Mouse (Mus musculus) kidney, adult 2 months (tissue): ENCODE measurements around the gene Pik3cd. TPM values are rescaled to one million over a fixed set of nuclear protein-coding genes. Genes with fewer than 3 reads are reported as not detected.

ENCODE experiments used
- DNase-seq: peaks from one replicate; pipeline ENCODE4 v3.0.0; 2021
- H3K27ac ChIP-seq: fragments of 200-500 bp; 2 replicates; pipeline ENCODE4 v1.5.1; 2012; ENCODE audit warnings: low read depth, low read length, control low read depth, inconsistent platforms; ENCODE audit not compliant: insufficient read depth
- H3K27me3 ChIP-seq: fragments of 200-500 bp; replicated peaks from 2 replicates; pipeline ENCODE4 v1.6.1; 2012; ENCODE audit warnings: mild to moderate bottlenecking, moderate library complexity, low read length, inconsistent platforms; ENCODE audit not compliant: control insufficient read depth, insufficient read depth
- H3K36me3 ChIP-seq: fragments of 200-500 bp; 2 replicates; pipeline ENCODE4 v1.6.1; 2012; ENCODE audit warnings: mild to moderate bottlenecking, moderate library complexity, low read length, inconsistent platforms; ENCODE audit not compliant: control insufficient read depth, insufficient read depth
- H3K4me1 ChIP-seq: fragments of 200-500 bp; 2 replicates; pipeline ENCODE4 v1.6.1; 2011; ENCODE audit warnings: low read length; ENCODE audit not compliant: control insufficient read depth, insufficient read depth
- H3K4me3 ChIP-seq: fragments of 200-500 bp; 2 replicates; pipeline ENCODE4 v1.5.1; 2011; ENCODE audit warnings: mild to moderate bottlenecking, low read depth, low read length, control low read depth; ENCODE audit not compliant: insufficient read depth
- CTCF ChIP-seq: fragments of 200-500 bp; conservative IDR thresholded peaks from 2 replicates; pipeline ENCODE4 v1.5.1; 2011; ENCODE audit warnings: low read depth, mild to moderate bottlenecking, control low read depth, low read length, moderate library complexity, mixed read lengths; ENCODE audit not compliant: insufficient read depth, insufficient read length
- POLR2A ChIP-seq: fragments of 200-500 bp; IDR thresholded peaks from one replicate; pipeline ENCODE4 v1.6.1; 2011; ENCODE audit warnings: low read depth, low read length, control low read depth
- WGBS: fragments of 180-500 bp; shearing (Covaris S2); methylation state at CpG from one replicate; pipeline ENCODE4 v1.1.7; 2018; 5-methylcytosine and 5-hydroxymethylcytosine counted together
- polyA plus RNA-seq: library from polyadenylated mRNA; depleted of rRNA; stranded (reverse); fragments of >200 nt; gene quantifications from 2 replicates; pipeline ENCODE4 v1.2.3, GENCODE M21; 2012

The Pik3cd gene
- polyA plus RNA-seq, 1 experiment = 7.2 TPM

GRCm38 (mm10) chr4:149739478-149739877, 37.1 kb upstream of the Pik3cd start:
- Histone ChIP-seq H3K4me1 (peaks cover 9% of the 10 kb centered on the region), H3K27me3 (no peaks in the 10 kb centered on the region), H3K36me3 (no peaks in the 10 kb centered on the region), H3K4me3 (no peak overlapping the region), H3K27ac (no peak overlapping the region)
- TF ChIP-seq CTCF = no peak
- WGBS = 78% methylated on average over 5 of the region's 5 CpGs
- DNase-seq = no peak

- Histone ChIP-seq H3K27me3 (no peaks in the 10 kb centered on the region), H3K36me3 (no peaks in the 10 kb centered on the region), H3K27ac (peak within 1 kb of the TSS; percentile 11; the same call in 1 of the 2 replicates), H3K4me3 (peak within 1 kb of the TSS; percentile 89), H3K4me1 (peaks cover 9% of the 10 kb centered on the region)
- under 1% methylated on average over 96 of the region's 97 CpGs for WGBS
- DNase-seq = peak; percentile 97
- TF ChIP-seq POLR2A = no peak
- peak; percentile 84 for TF ChIP-seq CTCF
Observed at GRCm38 (mm10) chr4:149737383-149738324, 35.3 kb upstream of the Pik3cd start, which contains the start of gene Tmem201. Tmem201 (minus strand) TSS chr4:149738044.

GRCm38 (mm10) chr4:149736581-149736980, 34.2 kb upstream of the Pik3cd start:
- peak overlapping the region; percentile 89; the same call in 1 of the 2 replicates for H3K4me3 ChIP-seq
- TF ChIP-seq POLR2A (no peak), CTCF (no peak)
- DNase-seq = peak; percentile 85
- H3K4me1 ChIP-seq = peaks cover 9% of the 10 kb centered on the region
- no peak overlapping the region for H3K27ac ChIP-seq
- 18% methylated on average over 4 of the region's 4 CpGs for WGBS
- H3K27me3 ChIP-seq = no peaks in the 10 kb centered on the region
- no peaks in the 10 kb centered on the region for H3K36me3 ChIP-seq

DNA sequence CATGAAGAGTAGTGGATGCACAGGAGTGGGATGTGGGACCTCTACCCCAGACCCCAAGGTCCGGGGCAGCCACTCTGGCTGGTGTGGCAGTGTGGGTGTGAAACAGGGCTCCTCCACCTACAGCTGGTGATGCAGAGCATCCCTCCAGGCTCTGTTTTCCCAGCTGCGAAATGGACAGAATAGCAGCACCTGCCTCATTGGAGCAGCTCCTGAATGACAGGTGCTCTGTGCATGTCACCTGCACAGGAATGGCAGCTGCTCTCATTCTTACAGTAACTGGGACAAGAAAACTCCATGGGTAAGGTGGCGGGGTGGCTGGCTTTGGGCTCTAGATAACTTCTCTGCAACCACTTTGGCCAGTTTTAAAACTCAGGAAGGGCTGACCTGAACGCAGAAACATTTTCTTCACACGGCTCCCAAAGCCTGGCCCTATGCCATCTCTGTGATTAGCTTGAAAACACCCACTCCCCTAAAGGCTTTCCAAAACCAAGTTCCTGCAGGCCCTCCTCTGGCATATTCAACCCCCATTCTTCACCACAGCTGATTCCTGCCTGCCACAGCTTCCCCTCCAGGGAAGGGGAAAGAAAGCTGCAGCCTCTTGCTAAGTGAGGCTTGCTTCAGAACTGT, 33.4 kb upstream of the Pik3cd start:
- 54% methylated on average over 5 of the region's 5 CpGs for WGBS
- no peak for DNase-seq
- TF ChIP-seq POLR2A (no peak), CTCF (no peak)
- H3K36me3 ChIP-seq = no peaks in the 10 kb centered on the region
- H3K4me3 ChIP-seq = no peak overlapping the region
- no peak overlapping the region for H3K27ac ChIP-seq
- H3K27me3 ChIP-seq = no peaks in the 10 kb centered on the region
- H3K4me1 ChIP-seq = peaks cover 9% of the 10 kb centered on the region

DNA sequence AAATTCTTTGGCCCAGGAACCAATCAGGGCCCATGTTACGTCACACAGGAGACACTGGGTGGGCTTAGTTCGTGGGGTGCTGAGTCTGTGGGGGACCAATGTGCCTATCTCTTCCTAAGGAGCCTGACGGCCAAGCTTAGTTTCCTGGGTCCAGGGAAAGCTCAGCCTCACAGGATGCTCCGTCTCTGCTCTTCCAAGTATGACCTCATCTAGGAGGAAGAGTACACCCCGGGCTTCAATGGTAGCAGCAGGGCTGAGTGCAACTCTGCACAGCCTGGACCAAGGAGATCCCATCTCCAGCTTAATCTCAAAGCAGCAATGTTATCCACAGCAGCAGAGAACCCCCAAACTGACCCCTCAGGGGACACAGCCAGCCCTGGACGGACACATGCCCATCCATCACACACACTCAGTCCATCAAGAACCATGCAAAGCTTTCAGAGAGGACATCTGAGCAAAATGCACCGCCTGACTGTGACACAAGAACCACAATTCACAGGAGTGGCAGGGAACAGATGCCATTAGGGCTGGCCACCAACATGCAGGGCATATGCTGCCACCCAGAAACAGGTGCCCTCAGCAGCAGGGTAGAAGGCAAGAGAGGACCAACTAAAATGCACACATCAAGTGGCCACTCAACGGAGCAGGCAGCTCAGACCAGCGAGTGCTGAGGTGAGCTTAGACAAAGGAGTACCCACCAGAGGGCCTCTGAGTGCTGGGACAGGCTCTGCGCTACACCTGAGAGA, 32.5 kb upstream of the Pik3cd start:
- no peak for DNase-seq
- Histone ChIP-seq H3K36me3 (no peaks in the 10 kb centered on the region), H3K4me3 (no peak overlapping the region), H3K27me3 (no peaks in the 10 kb centered on the region), H3K27ac (no peak overlapping the region), H3K4me1 (peaks cover 9% of the 10 kb centered on the region)
- 78% methylated on average over 10 of the region's 10 CpGs for WGBS
- no peak for TF ChIP-seq POLR2A
- TF ChIP-seq CTCF = no peak

GRCm38 (mm10) chr4:149734246-149734645, 31.9 kb upstream of the Pik3cd start:
- no peak for TF ChIP-seq CTCF
- TF ChIP-seq POLR2A = no peak
- Histone ChIP-seq H3K27me3 (no peaks in the 10 kb centered on the region), H3K4me3 (no peak overlapping the region), H3K4me1 (peaks cover 9% of the 10 kb centered on the region), H3K27ac (no peak overlapping the region), H3K36me3 (no peaks in the 10 kb centered on the region)
- no peak for DNase-seq
- WGBS = 77% methylated on average over 6 of the region's 6 CpGs

- no peak overlapping the region for H3K27ac ChIP-seq
- no peaks in the 10 kb centered on the region for H3K36me3 ChIP-seq
- H3K4me1 ChIP-seq = peaks cover 9% of the 10 kb centered on the region
- WGBS = 65% methylated on average over 6 of the region's 6 CpGs
- TF ChIP-seq POLR2A (no peak), CTCF (no peak)
- H3K27me3 ChIP-seq = no peaks in the 10 kb centered on the region
- peak; percentile 34 for DNase-seq
- no peak overlapping the region for H3K4me3 ChIP-seq
Observed at GRCm38 (mm10) chr4:149733748-149734147, 31.4 kb upstream of the Pik3cd start.
